Mouse (Mus musculus) G1E (cell line): ENCODE measurements around the gene Plpp6.

Experiments used
- CTCF ChIP-seq: IDR thresholded peaks from 2 replicates; pipeline ENCODE4 v1.5.1; 2012; ENCODE audit warnings: low read depth, low read length, inconsistent platforms, mixed read lengths
- GATA1 ChIP-seq: IDR thresholded peaks from 2 replicates; pipeline ENCODE4 v1.6.1; 2012; ENCODE audit warnings: borderline replicate concordance, low read length, inconsistent platforms, mixed read lengths

DNA sequence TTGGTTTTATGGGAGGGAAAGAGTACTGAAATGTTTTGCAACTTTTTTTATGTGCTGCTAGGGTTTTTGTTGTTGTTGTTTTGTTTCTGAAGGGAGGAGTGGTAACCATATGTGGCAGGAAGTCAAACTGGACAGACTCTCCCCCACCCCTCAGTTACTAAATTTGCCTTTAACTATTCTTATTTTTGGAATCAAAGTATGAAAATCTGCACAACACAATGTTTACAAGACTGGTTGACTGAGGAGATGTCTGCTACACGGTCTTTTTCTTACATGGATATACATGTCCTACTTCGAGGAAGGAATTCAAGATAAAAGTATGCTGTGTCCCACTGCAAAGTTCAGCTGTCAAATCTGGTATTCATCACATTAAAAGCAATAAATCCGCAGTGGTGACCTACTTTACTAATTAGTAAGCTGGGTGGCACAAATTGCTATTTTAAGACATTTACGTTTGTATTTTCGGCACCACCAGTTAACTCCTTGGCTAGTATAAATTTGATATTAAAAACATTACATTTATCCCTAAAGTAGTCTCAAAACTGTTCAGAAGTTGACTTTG is 52.5 kb downstream of the Plpp6 start:
- no peak for TF ChIP-seq CTCF
- TF ChIP-seq GATA1: no peak
